Mouse (Mus musculus): ENCODE measurements around the gene Depdc7.

Depdc7 gene

GRCm38 (mm10) chr2:104716279-104716678 lies 26.4 kb downstream of the Depdc7 start, which contains the start of gene Pin1rt1:
Gene Pin1rt1 (minus strand): TSS chr2:104716379.
- no peak for DNase-seq (ENCODE audit: low read depth, low spot score)

- no peak for DNase-seq (ENCODE audit: low read depth, low spot score)
Measured at GRCm38 (mm10) chr2:104714254-104714691, 28.4 kb downstream of the Depdc7 start.

GRCm38 (mm10) chr2:104712486-104712809 lies 30.2 kb downstream of the Depdc7 start:
- no peak for DNase-seq (ENCODE audit: low read depth, low spot score)

GRCm38 (mm10) chr2:104711585-104712485 lies 30.8 kb downstream of the Depdc7 start, which contains the start of gene Tcp11l1:
Gene Tcp11l1 (minus strand): TSS chr2:104712169.
- DNase-seq (ENCODE audit: low read depth, low spot score) = peak; percentile 24

GRCm38 (mm10) chr2:104710670-104711370 lies 31.9 kb downstream of the Depdc7 start:
- no peak for DNase-seq (ENCODE audit: low read depth, low spot score)

GRCm38 (mm10) chr2:104709786-104710337 lies 32.8 kb downstream of the Depdc7 start:
- DNase-seq (ENCODE audit: low read depth, low spot score) = no peak

GRCm38 (mm10) chr2:104704355-104704754 lies 38.3 kb downstream of the Depdc7 start:
- DNase-seq (ENCODE audit: low read depth, low spot score) = no peak

- peak; percentile 33 for DNase-seq (ENCODE audit: low read depth, low spot score)
Measured at GRCm38 (mm10) chr2:104703158-104703557, 39.5 kb downstream of the Depdc7 start.

GRCm38 (mm10) chr2:104699659-104700058 lies 43.0 kb downstream of the Depdc7 start:
- DNase-seq (ENCODE audit: low read depth, low spot score) = peak; percentile 10

- no peak for DNase-seq (ENCODE audit: low read depth, low spot score)
Measured at GRCm38 (mm10) chr2:104692551-104692950, 50.1 kb downstream of the Depdc7 start.

- no peak for DNase-seq (ENCODE audit: low read depth, low spot score)
Measured at GRCm38 (mm10) chr2:104690720-104691119, 52.0 kb downstream of the Depdc7 start.

- DNase-seq (ENCODE audit: low read depth, low spot score) = no peak
Measured at GRCm38 (mm10) chr2:104688724-104689123, 54.0 kb downstream of the Depdc7 start.

- no peak for DNase-seq (ENCODE audit: low read depth, low spot score)
Measured at GRCm38 (mm10) chr2:104688321-104688720, 54.4 kb downstream of the Depdc7 start.

- no peak for DNase-seq (ENCODE audit: low read depth, low spot score)
Measured at GRCm38 (mm10) chr2:104687261-104687660, 55.4 kb downstream of the Depdc7 start.

- peak; percentile 87 for DNase-seq (ENCODE audit: low read depth, low spot score)
Measured at GRCm38 (mm10) chr2:104685418-104685817, 57.3 kb downstream of the Depdc7 start.

GRCm38 (mm10) chr2:104684771-104685170 lies 57.9 kb downstream of the Depdc7 start:
- DNase-seq (ENCODE audit: low read depth, low spot score) = no peak

GRCm38 (mm10) chr2:104677326-104677725 lies 65.4 kb downstream of the Depdc7 start:
- DNase-seq (ENCODE audit: low read depth, low spot score) = no peak
